Mouse (Mus musculus) embryonic fibroblast, embryonic 13.5 days (primary cell): ENCODE measurements around the gene Parm1.

Source experiments
- CTCF ChIP-seq: IDR thresholded peaks from 2 replicates; pipeline ENCODE4 v1.5.1; 2011; ENCODE audit warnings: mild to moderate bottlenecking, control low read depth, low read length, moderate library complexity, borderline replicate concordance; ENCODE audit not compliant: insufficient read depth
- POLR2A ChIP-seq: IDR thresholded peaks from 2 replicates; pipeline ENCODE4 v1.6.1; 2011; ENCODE audit warnings: low read depth, mild to moderate bottlenecking, control low read depth, low read length, moderate library complexity

DNA sequence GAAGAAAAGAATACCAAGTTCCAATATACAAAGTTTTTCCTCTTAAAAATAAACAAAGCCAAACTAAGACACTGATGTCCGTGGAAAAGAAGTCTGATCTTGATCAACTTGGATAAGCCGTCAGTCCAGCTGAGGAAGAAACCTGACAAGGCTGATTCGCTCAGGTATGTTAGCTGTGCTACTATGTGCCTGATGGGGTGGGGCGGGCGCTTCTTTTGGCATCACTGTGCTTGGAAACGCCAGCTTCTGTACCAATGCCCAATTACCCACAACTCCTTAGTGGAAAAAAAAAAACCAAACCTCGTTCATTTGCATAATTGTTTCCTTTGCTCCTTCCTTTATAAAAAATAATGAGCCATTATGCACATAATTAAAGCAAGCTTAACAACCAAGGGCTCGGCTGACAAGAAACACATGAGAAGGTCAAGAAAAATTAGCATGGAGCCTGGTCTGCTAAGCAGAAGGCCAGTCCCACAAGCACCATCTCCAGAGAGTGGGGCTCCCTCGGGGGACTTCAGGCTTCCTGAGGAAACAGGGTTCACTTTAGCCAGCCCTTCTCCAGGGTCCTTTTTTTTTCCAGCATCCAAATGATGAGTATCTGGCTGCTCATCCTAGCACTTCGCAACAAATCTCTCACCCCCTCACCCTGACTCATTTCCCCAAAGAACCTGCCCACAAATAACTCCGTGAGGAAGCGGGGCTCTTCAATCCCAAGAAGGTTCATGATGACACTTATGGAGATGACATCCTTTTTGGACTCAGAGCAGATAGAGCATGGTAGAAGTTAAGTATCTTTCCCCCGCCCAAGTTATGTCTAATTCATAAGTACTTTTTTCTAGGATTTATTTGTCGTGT lies 135.9 kb downstream of the Parm1 start:
- TF ChIP-seq CTCF (no peak), POLR2A (no peak)
